Mouse (Mus musculus) CD4-positive naive resting alpha-beta T cell, adult 76 days (primary cell): Measurements from ENCODE around the gene Sec61b. TPM values are rescaled to one million over a fixed set of nuclear protein-coding genes. Genes with fewer than 3 reads are reported as not detected.

ENCODE experiments used
- total RNA-seq: library from RNA; stranded (reverse); gene quantifications from one replicate; pipeline ENCODE4 v1.2.4, GENCODE M21; 2023

The Sec61b gene
- 70.4 TPM for total RNA-seq

GRCm38 (mm10) chr4:47473968-47474729 is at the start of gene Sec61b, which contains the start of gene Alg2:
Sec61b (plus strand) TSS chr4:47474658.
Alg2 (minus strand) TSS chr4:47474333.

Other genes with a start within 250 kb of the Sec61b start
- gene Tgfbr1, start 121.4 kb upstream of the Sec61b start, total RNA-seq: 26.5 TPM
- 14.6 TPM for gene Alg2, start 325 bp upstream of the Sec61b start, total RNA-seq